Mouse (Mus musculus): Measurements from ENCODE around the gene Neurod2.

The Neurod2 gene

DNA sequence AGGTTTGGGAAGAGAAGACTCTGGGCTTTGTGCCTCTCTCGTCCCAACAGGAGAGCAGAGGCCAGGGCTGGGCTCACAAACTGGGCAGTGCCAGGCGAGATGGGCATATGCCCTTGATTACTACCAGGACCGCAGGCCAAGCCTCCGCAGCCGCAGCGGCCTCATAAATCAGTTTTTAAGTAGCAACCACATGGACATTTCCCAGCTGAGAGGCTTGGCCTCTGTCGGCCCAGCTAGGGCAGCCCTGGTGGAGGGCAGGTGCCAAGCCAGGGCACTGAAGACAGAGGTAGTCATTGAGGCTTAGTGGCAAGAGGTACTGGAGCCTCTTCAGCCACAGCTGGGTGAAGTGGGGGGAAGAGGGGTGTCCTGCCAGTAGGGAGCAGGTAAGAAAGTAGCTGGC is 12.0 kb downstream of the Neurod2 start:
- DNase-seq (ENCODE audit: low spot score): no peak

DNA sequence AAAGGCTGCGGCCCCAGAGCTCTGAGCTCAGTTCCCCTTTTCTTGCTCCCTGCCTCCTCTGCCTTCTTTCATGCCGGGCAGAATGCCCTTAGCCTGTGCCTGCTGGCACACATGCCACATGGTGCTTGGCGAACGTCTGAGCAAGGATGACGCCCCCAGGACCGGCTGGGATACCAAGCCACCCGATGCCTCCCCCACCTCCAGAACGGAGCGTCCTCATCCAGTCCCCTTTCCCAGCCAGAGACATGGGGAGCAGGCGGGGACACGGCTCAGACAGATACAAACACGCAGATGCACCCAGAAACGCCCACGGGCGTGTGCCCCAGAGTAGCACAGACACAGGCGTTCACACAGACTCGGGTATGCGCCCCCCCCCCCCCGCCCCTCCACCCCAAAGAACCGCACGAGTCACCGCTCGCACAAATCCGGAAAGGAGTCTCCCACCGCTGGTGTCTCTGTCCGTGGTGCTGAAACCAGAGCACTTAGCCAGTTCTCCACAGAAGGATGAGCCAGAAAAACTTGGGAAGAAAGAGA is 15.6 kb downstream of the Neurod2 start:
- peak; percentile 82 for DNase-seq (ENCODE audit: low spot score)

DNA sequence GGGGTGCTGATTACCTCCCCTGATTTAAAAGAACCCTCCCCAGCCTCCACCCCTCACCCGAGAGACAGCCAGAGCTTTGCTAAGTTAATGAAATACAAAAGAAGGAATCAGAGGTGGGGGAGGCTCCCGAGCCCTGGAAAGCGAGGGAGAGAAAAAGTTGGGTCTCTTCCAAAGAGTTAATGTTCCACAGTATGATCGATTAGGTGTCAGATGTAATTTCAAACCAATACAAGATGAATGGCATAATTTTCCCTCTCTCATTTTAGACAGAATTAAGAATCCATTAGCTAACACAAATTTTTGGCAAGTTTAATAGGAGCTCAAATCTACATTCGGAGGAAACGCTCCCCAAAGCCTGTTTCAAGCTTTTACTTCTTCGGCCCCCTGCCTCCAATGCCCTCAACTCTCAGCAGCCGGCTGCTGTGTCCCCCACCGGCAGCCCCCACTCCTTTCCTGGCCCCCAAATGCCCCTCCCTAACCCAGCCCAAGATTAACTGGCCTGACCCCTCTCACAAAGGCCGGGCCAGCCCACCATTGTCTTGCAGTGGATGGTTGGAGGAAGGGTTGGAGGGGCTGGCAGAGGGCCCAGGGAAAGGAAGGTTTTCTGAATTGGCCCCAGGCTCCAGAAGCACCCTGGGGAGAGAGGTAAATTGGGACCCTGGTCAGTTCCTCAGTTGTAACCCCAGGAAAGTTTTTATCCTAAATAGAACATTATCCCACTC is 30.8 kb downstream of the Neurod2 start:
- DNase-seq (ENCODE audit: low spot score): no peak

- no peak for DNase-seq (ENCODE audit: low spot score)
Measured at GRCm38 (mm10) chr11:98297778-98298177, 31.7 kb downstream of the Neurod2 start.

DNA sequence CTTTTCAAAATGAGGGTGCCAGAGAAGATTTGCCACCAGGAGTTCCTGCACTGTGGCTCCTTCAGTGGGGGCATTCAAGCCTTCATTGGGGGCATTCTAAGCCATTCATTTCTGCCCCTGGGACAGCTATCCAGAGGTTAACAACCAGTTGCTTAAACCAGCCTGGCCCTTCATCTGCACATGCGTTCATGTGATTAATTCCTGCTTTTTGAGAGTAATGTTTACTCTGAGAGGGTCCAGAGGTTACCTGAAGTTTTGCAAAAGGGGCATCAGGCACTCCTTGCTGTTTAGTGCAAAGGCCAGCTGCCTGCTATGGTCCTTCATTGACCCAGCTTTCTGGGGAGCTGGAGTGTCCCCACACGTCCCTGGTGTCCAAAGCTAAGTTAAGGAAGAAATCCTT is 32.5 kb downstream of the Neurod2 start:
- DNase-seq (ENCODE audit: low spot score): no peak

DNA sequence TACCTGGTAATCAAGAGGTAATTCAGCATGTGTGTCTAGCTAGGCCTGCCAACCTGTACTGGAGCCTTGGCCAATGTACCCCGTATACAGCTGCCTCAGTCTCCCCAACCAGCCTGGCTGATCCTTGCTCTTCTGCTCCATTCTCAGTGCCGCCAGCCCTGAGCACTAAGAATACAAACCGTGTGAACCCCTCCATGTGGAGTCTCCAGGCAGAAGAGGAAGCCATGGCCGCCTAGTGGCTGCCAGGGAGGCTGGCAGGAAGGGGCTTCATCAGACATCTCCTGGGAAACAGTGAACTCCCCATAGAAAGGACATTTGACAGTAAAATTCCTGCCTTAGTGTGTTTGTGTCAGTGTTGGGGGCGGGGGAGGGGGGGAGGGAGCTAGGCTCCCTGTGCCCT is 33.2 kb downstream of the Neurod2 start:
- peak; percentile 75 for DNase-seq (ENCODE audit: low spot score)

- peak; percentile 20 for DNase-seq (ENCODE audit: low spot score)
Measured at GRCm38 (mm10) chr11:98295013-98295585, 34.3 kb downstream of the Neurod2 start.

GRCm38 (mm10) chr11:98294188-98295012 is 35.0 kb downstream of the Neurod2 start:
- peak; percentile 86 for DNase-seq (ENCODE audit: low spot score)

DNA sequence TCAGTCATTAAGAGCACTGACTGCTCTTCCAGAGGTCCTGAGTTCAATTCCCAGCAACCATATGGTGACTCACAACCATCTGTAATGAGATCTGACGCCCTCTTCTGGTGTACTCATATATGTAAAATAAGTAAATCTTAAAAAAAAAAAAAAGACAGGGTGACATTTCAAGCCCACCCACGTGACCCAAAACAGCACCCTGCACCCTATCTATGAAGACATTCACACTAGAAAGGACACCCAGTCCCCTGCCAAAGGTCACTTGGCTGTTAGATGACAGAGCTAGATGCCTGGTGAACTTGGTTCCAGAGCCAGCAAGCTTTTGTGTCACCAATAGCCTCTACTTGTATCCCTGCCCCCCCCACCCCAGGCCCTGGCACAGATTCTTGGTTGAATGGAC is 36.4 kb downstream of the Neurod2 start:
- no peak for DNase-seq (ENCODE audit: low spot score)

DNA sequence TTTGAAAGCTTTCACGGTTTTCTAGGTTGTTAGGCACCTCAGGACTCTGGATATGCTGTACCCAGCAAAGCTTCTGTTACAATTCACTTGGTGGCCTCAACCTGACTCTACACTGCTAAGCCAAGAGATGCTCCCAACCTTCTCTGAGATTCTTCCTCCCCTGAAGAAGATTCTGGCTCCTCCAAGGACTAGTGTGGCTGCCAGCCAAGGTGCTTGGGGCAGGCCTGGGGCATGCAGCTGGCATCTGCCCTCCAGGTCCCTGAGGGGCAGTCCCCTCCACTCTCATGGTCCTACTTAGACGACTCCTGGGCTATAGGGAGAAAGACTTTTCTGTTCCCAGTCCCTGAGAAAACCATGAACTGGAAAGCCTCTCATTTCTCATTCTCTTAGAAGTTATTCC is 38.5 kb downstream of the Neurod2 start:
- no peak for DNase-seq (ENCODE audit: low spot score)

DNA sequence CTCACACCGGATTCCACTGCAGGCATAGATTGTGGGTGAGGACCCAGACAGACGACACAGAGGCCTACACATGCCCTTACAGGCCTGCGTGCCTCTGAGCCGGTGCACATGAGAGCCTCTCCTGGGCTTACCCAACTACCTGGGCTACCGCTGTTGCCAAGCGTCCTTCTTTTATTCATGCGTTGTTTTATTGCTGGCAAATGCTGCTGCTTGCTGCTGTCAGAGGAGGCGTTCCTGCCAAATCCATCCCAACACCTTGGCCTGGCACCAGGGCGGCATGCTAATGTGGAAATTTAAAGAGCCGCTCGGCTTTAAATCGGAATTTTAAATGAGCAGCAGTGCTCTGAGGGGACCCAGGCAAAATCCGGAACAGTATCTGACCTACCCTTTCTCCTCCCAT is 39.6 kb downstream of the Neurod2 start:
- no peak for DNase-seq (ENCODE audit: low spot score)

DNA sequence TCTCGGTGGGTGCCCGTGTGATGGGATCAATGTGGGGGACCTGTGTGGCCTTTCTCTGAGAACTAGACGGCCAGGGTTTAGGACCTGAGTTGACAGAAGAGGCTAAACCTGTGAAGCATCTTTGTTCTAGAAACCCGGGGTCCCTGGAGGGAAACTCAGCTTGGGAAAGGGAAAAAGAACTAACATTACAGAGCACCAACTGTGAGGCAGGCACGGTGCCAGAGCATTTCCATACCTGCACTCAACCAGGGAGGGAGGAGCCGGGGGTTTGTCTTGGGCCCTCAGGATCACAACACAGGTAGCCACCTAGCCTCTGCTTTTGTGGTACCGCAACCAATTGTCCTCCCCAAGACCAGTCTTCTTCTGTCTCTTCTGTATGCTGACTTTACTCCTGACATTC is 41.5 kb downstream of the Neurod2 start:
- DNase-seq (ENCODE audit: low spot score): no peak

DNA sequence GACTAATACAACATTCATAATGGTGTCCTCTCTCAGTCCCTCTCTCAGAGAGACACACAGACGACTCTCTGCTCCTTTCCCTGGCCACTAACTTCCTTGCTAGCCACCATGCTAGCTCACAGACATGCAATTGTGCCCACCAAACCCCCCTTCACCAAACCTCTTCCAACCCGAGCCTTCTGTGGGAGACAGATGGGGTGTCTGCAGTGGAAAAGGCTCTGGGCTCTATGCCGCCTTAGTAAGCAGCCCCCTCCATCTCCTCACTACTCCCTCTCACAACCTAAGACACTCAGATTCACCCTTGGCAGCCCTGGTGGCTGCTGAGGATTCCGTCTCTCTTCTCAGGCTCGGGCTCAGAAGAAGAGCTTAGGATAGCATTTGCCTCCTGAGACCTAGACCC is 41.9 kb downstream of the Neurod2 start:
- no peak for DNase-seq (ENCODE audit: low spot score)

DNA sequence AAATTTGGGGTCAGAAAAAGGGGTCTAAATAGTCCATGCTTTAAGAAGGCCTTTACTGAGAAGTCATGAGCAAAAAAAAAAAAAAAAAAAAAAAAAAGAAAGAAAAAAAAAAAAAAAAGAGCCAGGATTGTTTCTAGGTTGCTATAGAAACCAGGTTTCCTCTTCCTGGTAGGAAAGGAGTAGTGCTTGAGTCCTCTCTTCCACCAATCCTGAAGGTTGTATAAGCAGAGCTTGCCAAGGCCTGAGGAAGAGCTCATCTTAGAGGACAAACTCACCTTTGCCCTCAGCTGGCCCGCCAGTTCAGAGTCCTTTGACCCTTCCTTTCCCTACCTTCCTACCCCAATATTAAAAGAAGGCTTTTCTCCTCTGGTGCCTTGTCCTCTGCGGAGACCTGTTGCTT is 44.1 kb downstream of the Neurod2 start:
- no peak for DNase-seq (ENCODE audit: low spot score)

DNA sequence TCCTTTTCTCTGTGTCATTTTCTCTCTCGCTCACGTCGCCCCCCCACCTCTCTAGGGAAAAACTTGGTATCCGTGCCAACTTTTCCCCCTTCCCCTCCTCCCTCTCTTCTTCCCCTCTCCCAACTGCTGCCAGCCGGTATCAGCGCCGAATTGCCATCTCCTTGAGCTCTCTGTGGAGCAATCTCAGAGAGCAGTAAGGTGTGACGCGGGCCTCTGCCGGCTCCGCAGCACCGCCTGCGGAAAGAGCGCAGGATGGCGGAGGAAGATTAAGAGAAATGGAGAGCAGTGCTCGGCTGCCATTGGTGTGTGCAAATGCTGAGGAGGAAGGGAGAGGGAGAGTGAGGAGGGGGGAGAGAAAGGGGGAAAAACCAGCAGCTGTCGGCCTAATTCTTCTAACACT is 45.2 kb downstream of the Neurod2 start:
- DNase-seq (ENCODE audit: low spot score): peak; percentile 47

GRCm38 (mm10) chr11:98283740-98284139 is 45.7 kb downstream of the Neurod2 start:
- no peak for DNase-seq (ENCODE audit: low spot score)

Measured in retina, embryonic 14.5 days (tissue).